Mouse (Mus musculus): ENCODE measurements at regions not wholly inside any gene's neighbourhood (a gene's known extent, or its start where the extent isn't known, plus 50 kb on each side); places are given as distances from the start of the nearest gene placed in this dataset.
"Not testable (repeated sequence)": the region's sequence is repeated elsewhere in the genome, so short reads cannot be mapped to it uniquely, and the experiment has no call there.

DNA sequence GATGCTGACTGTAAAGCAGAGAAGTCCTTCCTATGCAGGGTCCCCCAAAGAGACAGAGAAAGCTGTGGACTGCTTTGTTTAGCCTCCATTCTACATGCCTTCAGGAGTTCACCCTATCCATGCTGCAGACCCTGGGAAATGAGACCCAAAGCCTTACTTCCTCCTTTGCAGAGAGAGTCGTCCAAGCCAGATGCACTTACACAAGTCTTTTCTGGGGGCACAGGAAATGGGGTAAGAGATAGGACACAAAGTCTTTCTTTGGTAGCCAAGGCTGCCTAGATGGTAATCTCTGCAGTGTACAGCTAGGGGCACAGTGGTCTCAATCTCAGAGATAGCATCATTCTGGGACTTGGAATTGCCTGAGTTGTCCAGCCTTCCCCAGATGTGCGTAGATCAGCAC lies 448.1 kb upstream of the Smim15 start:
- no peak for DNase-seq (ENCODE audit: low read depth, low spot score)

GRCm38 (mm10) chr13:107588399-107589002 lies 455.7 kb upstream of the Smim15 start:
- no peak for DNase-seq (ENCODE audit: low read depth, low spot score)

DNA sequence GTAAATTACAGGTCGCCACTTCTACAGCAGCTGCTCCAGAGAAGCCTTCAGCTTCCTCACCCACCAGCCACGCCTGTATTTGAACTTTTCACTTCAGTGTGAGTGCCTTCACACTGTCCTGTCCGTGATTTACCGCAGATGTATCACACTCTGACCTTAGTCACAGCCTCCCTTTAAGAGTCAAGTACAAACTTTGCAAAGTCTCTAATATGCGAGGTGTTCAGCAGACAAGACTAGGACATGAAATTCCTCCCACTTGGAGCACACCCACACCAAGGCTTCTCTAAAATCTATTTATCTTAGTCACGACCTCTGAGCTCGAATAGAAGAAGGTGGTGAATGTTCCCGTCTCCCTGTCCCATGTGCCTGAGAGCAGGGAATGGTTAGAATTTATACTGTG lies 456.6 kb upstream of the Smim15 start:
- DNase-seq (ENCODE audit: low read depth, low spot score), result no peak

- DNase-seq (ENCODE audit: low read depth, low spot score), result no peak
Measured at GRCm38 (mm10) chr13:107585936-107586335, 458.3 kb upstream of the Smim15 start.

GRCm38 (mm10) chr13:107585353-107585752 lies 458.9 kb upstream of the Smim15 start:
- no peak for DNase-seq (ENCODE audit: low read depth, low spot score)

DNA sequence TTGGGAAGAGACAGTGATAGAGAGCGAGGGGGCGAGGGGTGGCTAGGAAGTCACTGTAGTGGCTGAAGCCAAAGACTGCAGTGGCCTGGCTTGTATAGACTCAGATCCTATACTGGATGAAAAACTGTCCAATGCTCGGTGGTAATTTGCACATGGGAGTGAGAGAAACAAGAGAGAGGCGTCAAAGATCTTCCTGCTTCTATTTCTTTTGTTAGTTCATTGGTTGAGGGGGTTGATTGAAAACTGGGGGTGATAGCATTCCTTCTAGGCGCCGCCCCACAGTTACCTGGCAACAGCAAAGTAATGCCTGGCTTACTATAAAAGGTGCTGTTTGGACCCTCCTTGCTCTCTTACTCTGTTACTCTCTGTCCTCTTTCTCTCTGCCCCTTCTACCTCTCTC lies 465.3 kb upstream of the Smim15 start:
- DNase-seq (ENCODE audit: low read depth, low spot score), result no peak

- DNase-seq (ENCODE audit: low read depth, low spot score), result no peak
Measured at GRCm38 (mm10) chr13:107577809-107578208, 466.4 kb upstream of the Smim15 start.

DNA sequence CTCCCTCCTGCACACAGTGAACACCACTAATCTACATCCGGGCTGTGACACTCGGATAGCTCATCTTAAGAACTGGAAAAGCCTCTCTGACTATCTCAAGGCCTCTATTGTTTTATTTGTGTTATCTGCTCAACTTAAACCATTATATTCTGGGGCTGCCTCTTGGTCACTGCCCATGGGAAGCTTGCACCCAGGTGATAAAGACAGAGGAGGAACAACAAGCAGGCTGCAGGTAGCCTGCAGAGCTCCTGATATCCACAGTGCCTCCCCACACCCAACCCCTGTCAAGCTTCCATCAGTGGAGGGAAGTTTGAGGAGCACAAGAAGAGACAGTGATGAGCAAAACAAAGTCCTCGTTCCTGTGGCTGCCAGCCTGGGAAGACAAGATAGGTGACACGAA lies 467.0 kb upstream of the Smim15 start:
- DNase-seq (ENCODE audit: low read depth, low spot score), result no peak

- DNase-seq (ENCODE audit: low read depth, low spot score), result no peak
Measured at GRCm38 (mm10) chr13:107576701-107577100, 467.5 kb upstream of the Smim15 start.

DNA sequence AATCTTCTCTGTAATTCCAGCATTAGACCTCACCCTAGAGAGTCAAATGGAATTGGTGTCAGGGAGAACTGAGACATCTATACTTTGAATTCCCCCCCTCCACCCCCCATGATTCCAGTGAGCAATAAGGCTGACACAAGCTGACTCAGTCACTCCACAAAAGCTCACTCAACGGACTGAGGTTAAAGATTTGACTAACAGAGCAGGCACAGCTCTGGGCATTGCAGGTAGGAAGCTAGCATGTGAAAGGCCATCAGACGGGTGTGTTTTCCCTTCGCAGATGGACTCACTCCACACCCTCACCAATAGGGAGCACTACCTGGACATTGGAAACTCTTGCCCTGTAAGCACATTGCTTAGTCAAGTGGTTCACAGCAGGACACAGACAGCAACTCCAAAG lies 469.2 kb upstream of the Smim15 start:
- no peak for DNase-seq (ENCODE audit: low read depth, low spot score)

GRCm38 (mm10) chr13:107573499-107574355 lies 470.5 kb upstream of the Smim15 start:
- DNase-seq (ENCODE audit: low read depth, low spot score), result no peak

DNA sequence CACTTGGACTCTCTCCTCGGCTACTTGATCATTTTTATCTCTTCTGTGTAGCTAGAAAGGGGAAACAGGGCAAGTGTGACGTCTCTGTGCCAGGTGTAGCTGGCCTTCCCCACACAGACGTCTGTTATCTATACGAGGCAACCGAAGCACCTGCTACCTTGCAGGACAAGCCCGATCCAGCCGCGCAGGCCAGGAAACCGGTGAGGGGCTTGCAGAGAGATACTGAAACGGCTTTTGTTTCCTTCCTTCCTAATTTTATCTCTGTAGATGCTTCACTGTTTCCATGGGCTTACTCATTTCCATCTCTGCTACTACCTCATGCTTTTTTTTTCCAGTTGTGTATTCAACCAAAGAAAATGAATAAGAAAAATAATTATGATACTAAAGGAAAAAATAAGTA lies 472.7 kb upstream of the Smim15 start:
- no peak for DNase-seq (ENCODE audit: low read depth, low spot score)

GRCm38 (mm10) chr13:107569477-107569876 lies 474.8 kb upstream of the Smim15 start:
- no peak for DNase-seq (ENCODE audit: low read depth, low spot score)

GRCm38 (mm10) chr13:107568701-107569121 lies 475.5 kb upstream of the Smim15 start:
- DNase-seq (ENCODE audit: low read depth, low spot score), result no peak

- no peak for DNase-seq (ENCODE audit: low read depth, low spot score)
Measured at GRCm38 (mm10) chr13:107562463-107562862, 481.8 kb upstream of the Smim15 start.

GRCm38 (mm10) chr13:107561529-107561928 lies 482.7 kb upstream of the Smim15 start:
- DNase-seq (ENCODE audit: low read depth, low spot score), result no peak

GRCm38 (mm10) chr13:107555958-107556357 lies 488.3 kb upstream of the Smim15 start:
- DNase-seq (ENCODE audit: low read depth, low spot score), result no peak

DNA sequence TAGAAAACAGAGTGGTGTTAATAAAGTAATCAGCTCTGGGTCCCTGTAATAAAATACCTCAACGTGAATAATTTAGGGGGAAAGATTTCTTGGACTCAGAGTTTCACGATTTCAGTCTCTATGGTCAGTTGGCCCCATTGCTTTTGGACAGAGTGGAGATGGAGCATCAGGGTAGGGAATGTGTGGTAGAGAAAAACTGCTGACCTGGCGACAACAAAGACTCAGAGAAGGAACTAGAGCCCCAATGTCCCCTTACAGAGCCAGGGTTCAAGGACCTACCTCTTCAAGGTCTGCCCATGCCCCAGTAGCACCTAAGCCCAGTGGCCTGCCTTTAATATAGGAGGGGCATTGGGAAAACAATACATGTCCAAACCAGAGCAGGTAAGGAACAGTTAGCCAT lies 490.2 kb upstream of the Smim15 start:
- DNase-seq (ENCODE audit: low read depth, low spot score), result no peak

DNA sequence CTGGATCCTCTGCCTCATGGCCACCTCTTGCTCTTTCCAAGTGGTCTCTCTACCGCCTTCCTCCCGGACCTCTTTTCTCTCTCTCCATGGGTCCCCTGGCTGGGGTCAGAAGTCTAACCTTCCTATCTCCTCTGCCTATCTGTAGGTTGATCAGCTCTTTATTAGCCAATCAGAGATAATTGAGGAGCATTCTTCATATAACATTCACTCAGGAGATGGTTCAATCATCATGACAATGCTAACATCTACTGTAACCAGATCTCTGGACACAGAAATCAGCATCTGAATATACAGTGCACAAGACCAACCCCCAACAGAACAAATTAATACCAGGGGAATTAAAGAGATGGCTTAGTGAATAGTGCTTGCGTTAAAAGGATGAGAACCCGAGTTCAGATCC lies 492.1 kb upstream of the Smim15 start:
- DNase-seq (ENCODE audit: low read depth, low spot score), result no peak

GRCm38 (mm10) chr13:107549995-107550394 lies 494.3 kb upstream of the Smim15 start:
- not testable (repeated sequence) for DNase-seq (ENCODE audit: low read depth, low spot score)

DNA sequence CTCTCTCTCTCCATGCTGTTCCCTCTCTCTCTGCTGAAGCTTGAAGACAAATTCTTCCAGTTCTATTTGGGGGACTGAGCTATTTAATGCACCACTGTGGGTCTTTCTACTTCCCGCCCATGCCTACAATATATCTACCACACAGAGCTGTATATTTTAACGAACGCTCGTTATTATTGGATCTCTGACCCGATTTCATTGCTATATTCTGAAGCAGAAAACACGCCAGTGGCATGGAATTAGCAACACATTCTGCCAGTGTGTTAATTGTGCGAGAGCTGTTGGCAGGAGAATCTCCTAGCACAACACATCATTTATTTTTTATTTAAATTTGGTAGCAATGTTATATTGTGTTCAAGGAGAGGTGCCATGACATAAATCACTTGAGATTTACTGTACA lies 497.2 kb upstream of the Smim15 start:
- DNase-seq (ENCODE audit: low read depth, low spot score), result no peak

- DNase-seq (ENCODE audit: low read depth, low spot score), result no peak
Measured at GRCm38 (mm10) chr13:107546181-107546900, 497.9 kb upstream of the Smim15 start.

DNA sequence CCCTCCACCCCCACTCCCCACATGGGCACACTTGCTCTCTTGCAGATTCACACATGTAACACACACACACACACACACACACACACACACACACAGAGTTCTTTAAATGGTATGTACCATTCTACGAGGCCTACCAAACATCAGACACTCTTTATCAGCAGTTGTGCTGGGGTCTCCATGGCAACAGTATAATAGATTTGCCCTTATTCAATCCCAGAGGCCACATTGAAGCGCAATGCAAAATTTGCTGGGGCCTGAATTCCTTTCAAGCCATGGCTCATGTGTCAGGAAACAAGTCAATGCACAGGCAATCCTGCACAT lies 502.7 kb upstream of the Smim15 start:
- DNase-seq (ENCODE audit: low read depth, low spot score), result peak; percentile 13

All from forelimb bud, embryonic 11.5 days (tissue).